Mouse (Mus musculus) left cerebral cortex, adult 2 months (tissue): ENCODE measurements around the gene Mllt3. TPM values are rescaled to one million over a fixed set of nuclear protein-coding genes. Genes with fewer than 3 reads are reported as not detected.

ENCODE experiments used
- DNase-seq, 2 experiments: peaks; one replicate each; pipeline ENCODE4 v3.0.0; 2021 to 2022; ENCODE audit warnings: low spot score in 2 of 2, mixed read lengths in 1 of 2; ENCODE audit errors: extremely low spot score in 1 of 2
- H3K27ac ChIP-seq: fragments of 200-600 bp; 2 replicates; pipeline ENCODE4 v1.8.1; 2022
- H3K4me3 ChIP-seq: fragments of 200-600 bp; 2 replicates; pipeline ENCODE4 v1.8.1; 2022
- CTCF ChIP-seq: fragments of 200-600 bp; IDR thresholded peaks from 2 replicates; pipeline ENCODE4 v1.8.1; 2022; ENCODE audit warnings: antibody characterized with exemption, mild to moderate bottlenecking, moderate library complexity
- intact Hi-C: fragments of 180-260 bp; cut with DNase I; formaldehyde crosslinking; loops from one replicate; pipeline ENCODE4 v1.15.1; 2025
- total RNA-seq, 2 experiments: library from RNA; stranded (reverse); gene quantifications; 2 replicates each; pipeline ENCODE4 v1.2.3; 2021

The Mllt3 gene
- total RNA-seq, 2 experiments from 2014 or later = 37.1 to 41.7 TPM

DNA sequence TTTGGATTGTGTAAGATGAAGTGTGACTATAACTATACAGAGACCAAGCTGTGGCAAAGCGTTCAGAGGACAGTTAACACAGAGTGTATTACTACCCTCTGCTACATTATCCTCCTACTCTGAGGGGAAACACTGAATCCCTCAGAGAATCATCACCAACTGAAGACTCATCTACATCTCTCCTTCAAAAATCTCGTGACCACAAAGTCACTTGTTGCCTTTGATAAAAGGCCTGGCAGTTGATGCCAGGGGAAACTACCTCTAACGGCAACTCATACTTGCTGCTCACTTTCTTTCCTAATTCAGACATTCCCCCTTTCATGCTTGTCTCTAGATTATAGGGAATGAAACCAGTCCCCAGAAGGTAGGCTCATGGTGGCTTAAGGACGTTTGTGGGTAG is 174.0 kb downstream of the Mllt3 start:
- H3K4me3 ChIP-seq = no peak overlapping the region
- no peak for TF ChIP-seq CTCF
- DNase-seq = no peak
- intact Hi-C loops = no loop called here
- no peak overlapping the region for H3K27ac ChIP-seq

- no peak for DNase-seq
- Histone ChIP-seq H3K4me3 (no peak overlapping the region), H3K27ac (no peak overlapping the region)
- no peak for TF ChIP-seq CTCF
- intact Hi-C loops = no loop called here
Measured at GRCm38 (mm10) chr4:87857982-87858381, 175.2 kb downstream of the Mllt3 start.

DNA sequence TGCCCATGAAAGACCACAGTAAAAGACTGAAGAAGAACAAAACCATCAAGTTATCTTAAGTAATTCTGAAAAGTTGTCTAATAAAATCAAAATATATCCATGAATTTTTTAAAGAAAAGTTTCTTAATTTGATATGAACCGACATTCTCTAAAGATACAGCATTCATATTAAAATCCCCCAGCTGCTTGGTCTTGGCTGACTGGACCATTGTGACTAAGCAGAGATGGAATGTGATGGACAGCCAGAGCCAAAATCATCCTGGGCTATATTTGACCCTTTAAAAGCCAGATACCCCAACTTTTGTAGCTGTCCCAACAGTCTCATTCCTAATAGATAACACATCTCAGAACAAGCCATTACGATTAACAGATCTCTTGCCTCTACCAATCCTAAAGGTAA is 180.7 kb downstream of the Mllt3 start:
- TF ChIP-seq CTCF = no peak
- Histone ChIP-seq H3K27ac (no peak overlapping the region), H3K4me3 (no peak overlapping the region)
- intact Hi-C loops = no loop called here
- no peak for DNase-seq

DNA sequence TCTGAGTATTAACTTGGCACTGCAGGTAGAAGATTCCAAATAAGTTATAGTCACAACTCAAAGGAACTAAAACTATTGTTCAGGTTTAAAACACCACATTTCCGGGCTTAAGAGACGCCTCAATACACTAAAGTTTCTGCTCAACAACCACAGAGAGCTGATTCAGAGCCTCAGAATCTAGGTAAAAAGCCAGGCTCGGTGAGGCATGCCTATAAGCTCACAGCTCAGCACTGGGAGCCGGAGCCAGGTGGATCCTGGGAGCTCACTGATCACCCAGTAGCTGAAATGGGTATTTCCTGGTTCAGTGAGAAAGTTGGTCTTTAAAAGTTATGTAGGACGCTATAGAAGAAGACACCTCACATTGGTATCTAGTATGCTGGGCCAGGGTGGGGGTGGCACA is 183.1 kb downstream of the Mllt3 start:
- no peak for DNase-seq
- no peak overlapping the region for H3K27ac ChIP-seq
- H3K4me3 ChIP-seq = no peak overlapping the region
- intact Hi-C loops = no loop called here
- TF ChIP-seq CTCF = no peak

DNA sequence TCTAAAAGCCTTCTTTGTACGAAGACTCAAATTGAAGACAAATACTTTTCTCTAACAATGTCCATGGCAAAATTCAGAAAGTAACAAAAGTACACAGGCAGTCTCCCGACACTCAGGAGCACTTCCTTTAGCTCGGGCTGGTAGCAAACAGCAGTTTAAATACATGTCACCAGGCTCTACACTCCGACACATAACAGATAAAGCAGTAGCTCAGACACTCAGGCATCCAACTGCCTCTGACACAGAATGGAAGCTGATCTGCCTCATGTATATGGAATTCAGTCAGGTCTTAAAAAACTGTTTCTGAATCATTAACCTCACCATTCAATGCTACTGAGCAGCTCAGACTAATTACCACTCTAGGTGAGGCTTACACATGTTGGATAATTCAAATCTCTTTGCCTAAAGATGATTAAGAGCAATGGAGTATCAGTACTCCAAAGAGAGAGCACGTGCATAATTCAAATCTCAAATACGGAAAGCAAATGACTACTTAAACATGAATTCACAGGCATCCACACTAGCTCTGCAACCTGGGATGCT is 188.4 kb downstream of the Mllt3 start:
- intact Hi-C loops = no loop called here
- no peak for DNase-seq
- H3K27ac ChIP-seq = no peak overlapping the region
- no peak overlapping the region for H3K4me3 ChIP-seq
- no peak for TF ChIP-seq CTCF

DNA sequence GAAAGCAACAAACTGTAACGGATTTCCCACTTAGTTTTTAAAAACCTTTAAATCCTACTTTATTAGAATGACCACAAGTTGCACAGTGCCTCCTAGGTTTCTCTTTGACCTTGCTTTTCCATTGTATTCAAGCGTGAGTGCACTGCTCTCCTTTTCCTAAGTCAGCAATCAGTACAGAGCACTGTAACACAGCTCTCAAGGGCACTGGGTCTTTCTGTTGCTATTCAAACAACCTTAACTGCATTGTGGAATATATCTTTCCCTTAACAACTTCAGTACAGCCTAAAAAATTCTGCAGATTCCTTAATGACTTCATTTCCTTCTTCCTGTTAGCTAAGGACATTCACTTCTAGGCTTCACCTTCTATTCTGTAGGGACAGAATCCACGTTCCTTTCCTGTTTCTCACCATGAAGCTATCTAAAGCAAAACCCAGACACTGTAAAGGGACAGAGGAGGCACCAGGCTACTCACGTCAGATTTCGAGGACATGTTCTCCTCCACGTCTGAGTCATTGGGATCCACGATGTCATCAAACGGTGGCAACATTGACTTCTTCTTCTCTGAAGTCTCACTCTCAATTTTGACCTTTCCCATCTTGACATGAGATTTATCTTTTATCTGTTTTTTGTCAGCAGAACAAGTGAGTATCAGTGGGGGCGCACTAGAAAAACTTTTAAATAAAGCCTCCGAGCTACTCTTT is 192.8 kb downstream of the Mllt3 start:
- Histone ChIP-seq H3K4me3 (no peak overlapping the region), H3K27ac (no peak overlapping the region)
- TF ChIP-seq CTCF = no peak
- no peak for DNase-seq
- intact Hi-C loops = no loop called here

- no peak overlapping the region for H3K4me3 ChIP-seq
- no peak overlapping the region for H3K27ac ChIP-seq
- TF ChIP-seq CTCF = no peak
- no peak for DNase-seq
- intact Hi-C loops = no loop called here
Measured at GRCm38 (mm10) chr4:87838716-87839115, 194.4 kb downstream of the Mllt3 start.

DNA sequence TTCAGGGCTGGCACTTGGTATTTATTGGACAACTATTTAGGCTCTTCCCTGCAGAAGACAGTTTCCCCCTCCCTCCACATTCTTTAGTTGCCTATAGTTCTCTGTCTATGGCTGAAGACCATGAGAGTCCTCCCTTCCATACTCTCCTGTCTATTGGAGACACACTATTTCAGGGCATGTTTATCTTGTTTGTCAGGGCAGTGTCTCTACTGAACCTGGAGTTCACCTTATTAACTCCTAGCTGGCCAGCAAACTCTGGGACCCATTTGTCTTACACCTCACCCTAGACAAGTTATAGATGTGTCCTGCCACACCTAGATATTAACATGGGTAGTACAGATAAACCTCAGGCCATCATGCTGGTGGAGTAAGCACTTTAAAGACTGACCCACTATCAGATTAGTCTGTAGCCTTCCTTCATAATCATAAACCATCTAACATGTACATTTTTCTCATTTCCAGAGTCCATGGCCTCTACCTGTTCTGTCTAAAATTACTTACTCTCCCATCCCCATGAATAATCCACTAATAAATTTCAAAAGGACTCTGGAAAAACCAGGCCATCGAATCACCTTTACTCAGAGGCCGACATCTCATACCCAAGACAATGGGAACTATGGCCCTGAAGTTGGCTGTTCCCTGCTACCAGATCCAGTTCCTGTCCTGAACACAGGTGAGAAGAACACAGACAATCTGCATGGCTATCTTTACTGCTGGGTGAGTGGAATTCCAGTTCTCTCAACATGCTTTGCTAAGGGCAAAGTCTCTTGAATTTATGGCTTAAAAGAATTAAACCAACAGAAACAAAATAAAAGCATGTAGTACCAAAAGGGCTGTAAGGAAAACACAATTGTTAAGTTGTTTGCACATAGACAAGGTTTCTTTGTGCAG is 195.4 kb downstream of the Mllt3 start:
- intact Hi-C loops = no loop called here
- H3K4me3 ChIP-seq = no peak overlapping the region
- no peak for TF ChIP-seq CTCF
- DNase-seq = no peak
- no peak overlapping the region for H3K27ac ChIP-seq

GRCm38 (mm10) chr4:87836257-87836656 is 196.9 kb downstream of the Mllt3 start:
- DNase-seq = no peak
- intact Hi-C loops = no loop called here
- no peak for TF ChIP-seq CTCF
- Histone ChIP-seq H3K4me3 (no peak overlapping the region), H3K27ac (no peak overlapping the region)

DNA sequence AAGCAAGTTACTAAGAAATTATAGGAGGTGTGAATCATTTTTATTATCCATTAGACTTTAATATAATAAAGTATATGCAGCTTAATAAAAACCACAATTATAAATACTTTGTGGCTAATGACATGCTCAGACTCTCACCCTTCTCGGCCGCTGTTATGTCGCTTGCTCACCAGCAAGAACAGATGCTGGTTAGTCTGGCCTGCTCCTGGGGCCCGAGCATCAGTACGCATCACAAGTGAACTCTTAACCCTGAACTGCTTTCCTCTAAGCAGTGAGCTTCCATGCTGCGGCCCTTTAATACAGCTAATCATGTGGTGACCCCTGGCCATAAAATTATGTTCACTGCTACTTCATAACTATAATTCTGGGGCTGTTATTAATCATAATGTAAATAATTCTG is 198.0 kb downstream of the Mllt3 start:
- Histone ChIP-seq H3K4me3 (no peak overlapping the region), H3K27ac (no peak overlapping the region)
- no peak for DNase-seq
- no peak for TF ChIP-seq CTCF
- intact Hi-C loops = no loop called here

GRCm38 (mm10) chr4:87834310-87834709 is 198.9 kb downstream of the Mllt3 start:
- TF ChIP-seq CTCF = no peak
- Histone ChIP-seq H3K27ac (no peak overlapping the region), H3K4me3 (no peak overlapping the region)
- DNase-seq = no peak
- intact Hi-C loops = no loop called here

GRCm38 (mm10) chr4:87830794-87831306 is 202.3 kb downstream of the Mllt3 start:
- no peak overlapping the region for H3K4me3 ChIP-seq
- 0 out of 2 replicates have a peak overlapping the region, but pooled peaks have one; percentile 20 for H3K27ac ChIP-seq
- intact Hi-C loops = no loop called here
- no peak for TF ChIP-seq CTCF
- DNase-seq = no peak
